Mouse (Mus musculus): Measurements from ENCODE around the gene Pdhb. TPM values are rescaled to one million over a fixed set of nuclear protein-coding genes. Genes with fewer than 3 reads are reported as not detected.

Gene Pdhb
- polyA plus RNA-seq, 1 experiment from 2014 or later: 225 TPM

GRCm38 (mm10) chr14:8154072-8154471, 18.8 kb downstream of the Pdhb start:
- WGBS: 67% methylated on average over 3 of the region's 3 CpGs
- no peak overlapping the region for H3K27ac ChIP-seq (ENCODE audit: low read depth, low read length)

GRCm38 (mm10) chr14:8151757-8152156, 21.1 kb downstream of the Pdhb start:
- ATAC-seq (ENCODE audit: insufficient read depth, low FRiP score, low TSS enrichment) (no peak), DNase-seq (ENCODE audit: low spot score) (no peak)
- H3K27ac ChIP-seq (ENCODE audit: low read depth, low read length): no peak overlapping the region
- H3K4me2 ChIP-seq (ENCODE audit: low read depth): no peak overlapping the region
- H3K4me3 ChIP-seq (ENCODE audit: low read depth, low read length): no peak overlapping the region
- H3K9me3 ChIP-seq (ENCODE audit: control insufficient read depth, low read length): no peaks in the 10 kb centered on the region
- H3K9ac ChIP-seq (ENCODE audit: low read length): no peak overlapping the region
- no peaks in the 10 kb centered on the region for H3K27me3 ChIP-seq (ENCODE audit: control insufficient read depth, insufficient read depth, low read length)
- H3K4me1 ChIP-seq (ENCODE audit: control insufficient read depth, insufficient read depth, low read length): no peaks in the 10 kb centered on the region
- no peaks in the 10 kb centered on the region; the same call in 1 of the 2 replicates for H3K36me3 ChIP-seq (ENCODE audit: control insufficient read depth, insufficient read depth, low read length)
- 95% methylated on average over 5 of the region's 5 CpGs for WGBS

More at GRCm38 (mm10) chr14:8154072-8154471, 18.8 kb downstream of the Pdhb start:
- Histone ChIP-seq H3K27me3 (ENCODE audit: control insufficient read depth, insufficient read depth, low read length) (no peaks in the 10 kb centered on the region), H3K9ac (ENCODE audit: low read length) (no peak overlapping the region), H3K9me3 (ENCODE audit: control insufficient read depth, low read length) (no peaks in the 10 kb centered on the region), H3K4me3 (ENCODE audit: low read depth, low read length) (no peak overlapping the region), H3K4me2 (ENCODE audit: low read depth) (no peak overlapping the region), H3K36me3 (ENCODE audit: control insufficient read depth, insufficient read depth, low read length) (no peaks in the 10 kb centered on the region; the same call in 1 of the 2 replicates), H3K4me1 (ENCODE audit: control insufficient read depth, insufficient read depth, low read length) (no peaks in the 10 kb centered on the region)
- no peak for DNase-seq (ENCODE audit: low spot score)
- ATAC-seq (ENCODE audit: insufficient read depth, low FRiP score, low TSS enrichment): no peak

- WGBS: 76% methylated on average over 8 of the region's 8 CpGs
- H3K27me3 ChIP-seq (ENCODE audit: control insufficient read depth, insufficient read depth, low read length): no peaks in the 10 kb centered on the region
- no peak for ATAC-seq (ENCODE audit: insufficient read depth, low FRiP score, low TSS enrichment)
- H3K36me3 ChIP-seq (ENCODE audit: control insufficient read depth, insufficient read depth, low read length): peaks cover 3% of the 10 kb centered on the region; the same call in 1 of the 2 replicates
- H3K4me1 ChIP-seq (ENCODE audit: control insufficient read depth, insufficient read depth, low read length): no peaks in the 10 kb centered on the region
- H3K4me3 ChIP-seq (ENCODE audit: low read depth, low read length): no peak overlapping the region
- no peak overlapping the region for H3K4me2 ChIP-seq (ENCODE audit: low read depth)
- H3K9ac ChIP-seq (ENCODE audit: low read length): no peak overlapping the region
- DNase-seq (ENCODE audit: low spot score): no peak
- no peak overlapping the region for H3K27ac ChIP-seq (ENCODE audit: low read depth, low read length)
- no peaks in the 10 kb centered on the region for H3K9me3 ChIP-seq (ENCODE audit: control insufficient read depth, low read length)
Observed at GRCm38 (mm10) chr14:8148842-8149241, 24.0 kb downstream of the Pdhb start.

GRCm38 (mm10) chr14:8146611-8147223, 26.1 kb downstream of the Pdhb start:
- ATAC-seq (ENCODE audit: insufficient read depth, low FRiP score, low TSS enrichment) (no peak), DNase-seq (ENCODE audit: low spot score) (no peak)
- WGBS: 90% methylated on average over 10 of the region's 11 CpGs
- peaks cover 3% of the 10 kb centered on the region; the same call in 1 of the 2 replicates for H3K36me3 ChIP-seq (ENCODE audit: control insufficient read depth, insufficient read depth, low read length)
- no peaks in the 10 kb centered on the region for H3K27me3 ChIP-seq (ENCODE audit: control insufficient read depth, insufficient read depth, low read length)
- H3K9me3 ChIP-seq (ENCODE audit: control insufficient read depth, low read length): no peaks in the 10 kb centered on the region
- no peaks in the 10 kb centered on the region for H3K4me1 ChIP-seq (ENCODE audit: control insufficient read depth, insufficient read depth, low read length)
- no peak overlapping the region for H3K9ac ChIP-seq (ENCODE audit: low read length)
- H3K27ac ChIP-seq (ENCODE audit: low read depth, low read length): no peak overlapping the region
- no peak overlapping the region for H3K4me3 ChIP-seq (ENCODE audit: low read depth, low read length)
- H3K4me2 ChIP-seq (ENCODE audit: low read depth): no peak overlapping the region

- no peaks in the 10 kb centered on the region for H3K4me1 ChIP-seq (ENCODE audit: control insufficient read depth, insufficient read depth, low read length)
- no peak overlapping the region for H3K27ac ChIP-seq (ENCODE audit: low read depth, low read length)
- WGBS: 88% methylated on average over 13 of the region's 13 CpGs
- H3K27me3 ChIP-seq (ENCODE audit: control insufficient read depth, insufficient read depth, low read length): no peaks in the 10 kb centered on the region
- H3K9me3 ChIP-seq (ENCODE audit: control insufficient read depth, low read length): no peaks in the 10 kb centered on the region
- H3K4me2 ChIP-seq (ENCODE audit: low read depth): no peak overlapping the region
- H3K36me3 ChIP-seq (ENCODE audit: control insufficient read depth, insufficient read depth, low read length): peaks cover 3% of the 10 kb centered on the region; the same call in 1 of the 2 replicates
- no peak overlapping the region for H3K9ac ChIP-seq (ENCODE audit: low read length)
- H3K4me3 ChIP-seq (ENCODE audit: low read depth, low read length): no peak overlapping the region
- ATAC-seq (ENCODE audit: insufficient read depth, low FRiP score, low TSS enrichment) (no peak), DNase-seq (ENCODE audit: low spot score) (no peak)
Observed at GRCm38 (mm10) chr14:8145594-8146558, 26.9 kb downstream of the Pdhb start.

- Histone ChIP-seq H3K27ac (ENCODE audit: low read depth, low read length) (no peak overlapping the region), H3K9ac (ENCODE audit: low read length) (no peak overlapping the region), H3K4me1 (ENCODE audit: control insufficient read depth, insufficient read depth, low read length) (no peaks in the 10 kb centered on the region), H3K4me3 (ENCODE audit: low read depth, low read length) (no peak overlapping the region), H3K9me3 (ENCODE audit: control insufficient read depth, low read length) (no peaks in the 10 kb centered on the region), H3K4me2 (ENCODE audit: low read depth) (no peak overlapping the region), H3K36me3 (ENCODE audit: control insufficient read depth, insufficient read depth, low read length) (peaks cover 3% of the 10 kb centered on the region; the same call in 1 of the 2 replicates), H3K27me3 (ENCODE audit: control insufficient read depth, insufficient read depth, low read length) (no peaks in the 10 kb centered on the region)
- ATAC-seq (ENCODE audit: insufficient read depth, low FRiP score, low TSS enrichment): no peak
- WGBS: 83% methylated on average over 2 of the region's 2 CpGs
- no peak for DNase-seq (ENCODE audit: low spot score)
Observed at GRCm38 (mm10) chr14:8141131-8141530, 31.7 kb downstream of the Pdhb start.

- DNase-seq (ENCODE audit: low spot score) (no peak), ATAC-seq (ENCODE audit: insufficient read depth, low FRiP score, low TSS enrichment) (no peak)
- no peak overlapping the region for H3K9ac ChIP-seq (ENCODE audit: low read length)
- H3K36me3 ChIP-seq (ENCODE audit: control insufficient read depth, insufficient read depth, low read length): peaks cover 3% of the 10 kb centered on the region; the same call in 1 of the 2 replicates
- no peaks in the 10 kb centered on the region for H3K4me1 ChIP-seq (ENCODE audit: control insufficient read depth, insufficient read depth, low read length)
- H3K4me3 ChIP-seq (ENCODE audit: low read depth, low read length): no peak overlapping the region
- H3K9me3 ChIP-seq (ENCODE audit: control insufficient read depth, low read length): no peaks in the 10 kb centered on the region
- no peak overlapping the region for H3K27ac ChIP-seq (ENCODE audit: low read depth, low read length)
- no peak overlapping the region for H3K4me2 ChIP-seq (ENCODE audit: low read depth)
- 62% methylated on average over 23 of the region's 23 CpGs for WGBS
- no peaks in the 10 kb centered on the region for H3K27me3 ChIP-seq (ENCODE audit: control insufficient read depth, insufficient read depth, low read length)
Observed at GRCm38 (mm10) chr14:8139724-8140710, 32.8 kb downstream of the Pdhb start.

GRCm38 (mm10) chr14:8135130-8135529, 37.7 kb downstream of the Pdhb start:
- Histone ChIP-seq H3K36me3 (ENCODE audit: control insufficient read depth, insufficient read depth, low read length) (no peaks in the 10 kb centered on the region), H3K4me1 (ENCODE audit: control insufficient read depth, insufficient read depth, low read length) (no peaks in the 10 kb centered on the region), H3K9me3 (ENCODE audit: control insufficient read depth, low read length) (no peaks in the 10 kb centered on the region), H3K9ac (ENCODE audit: low read length) (no peak overlapping the region), H3K4me2 (ENCODE audit: low read depth) (no peak overlapping the region), H3K27ac (ENCODE audit: low read depth, low read length) (no peak overlapping the region), H3K4me3 (ENCODE audit: low read depth, low read length) (no peak overlapping the region), H3K27me3 (ENCODE audit: control insufficient read depth, insufficient read depth, low read length) (no peaks in the 10 kb centered on the region)
- ATAC-seq (ENCODE audit: insufficient read depth, low FRiP score, low TSS enrichment) (no peak), DNase-seq (ENCODE audit: low spot score) (no peak)
- WGBS: 84% methylated on average over 3 of the region's 3 CpGs
